Mouse (Mus musculus) thymus, adult 2 months (tissue): Measurements from ENCODE around the gene Creb3l1. TPM values are rescaled to one million over a fixed set of nuclear protein-coding genes. Genes with fewer than 3 reads are reported as not detected.

Experiments
- DNase-seq: peaks from one replicate; pipeline ENCODE4 v3.0.0; 2021
- H3K27ac ChIP-seq: fragments of 200-500 bp; 2 replicates; pipeline ENCODE4 v1.5.1; 2012; ENCODE audit warnings: low read length, control low read depth; ENCODE audit not compliant: control insufficient read depth, insufficient read depth
- H3K27me3 ChIP-seq: fragments of 200-500 bp; 2 replicates; pipeline ENCODE4 v1.6.1; 2012; ENCODE audit warnings: mild to moderate bottlenecking, low read length, moderate library complexity, mixed read lengths; ENCODE audit not compliant: control insufficient read depth, insufficient read depth
- H3K36me3 ChIP-seq: fragments of 200-500 bp; 2 replicates; pipeline ENCODE4 v1.6.1; 2012; ENCODE audit warnings: mild to moderate bottlenecking, low read length, moderate library complexity; ENCODE audit not compliant: control insufficient read depth, insufficient read depth
- H3K4me1 ChIP-seq: fragments of 200-500 bp; replicated peaks from 2 replicates; pipeline ENCODE4 v1.6.1; 2012; ENCODE audit warnings: low read length; ENCODE audit not compliant: control insufficient read depth, insufficient read depth
- H3K4me3 ChIP-seq: fragments of 200-500 bp; 2 replicates; pipeline ENCODE4 v1.5.1; 2012; ENCODE audit warnings: mild to moderate bottlenecking, low read length, control low read depth, moderate library complexity; ENCODE audit not compliant: control insufficient read depth, insufficient read depth
- CTCF ChIP-seq: fragments of 200-500 bp; IDR thresholded peaks from 2 replicates; pipeline ENCODE4 v1.5.1; 2012; ENCODE audit warnings: mild to moderate bottlenecking, control low read depth, low read length, moderate library complexity, borderline replicate concordance; ENCODE audit not compliant: control insufficient read depth, poor library complexity, insufficient read depth; ENCODE audit errors: extremely low read depth
- POLR2A ChIP-seq: fragments of 200-500 bp; IDR thresholded peaks from 2 replicates; pipeline ENCODE4 v1.6.1; 2012; ENCODE audit warnings: mild to moderate bottlenecking, low read length, control low read depth, moderate library complexity; ENCODE audit not compliant: control insufficient read depth, poor library complexity, insufficient read depth; ENCODE audit errors: extremely low read depth
- WGBS: fragments of 180-500 bp; shearing (Covaris S2); methylation state at CpG from one replicate; pipeline ENCODE4 v1.1.7; 2018; 5-methylcytosine and 5-hydroxymethylcytosine counted together
- polyA plus RNA-seq: library from polyadenylated mRNA; depleted of rRNA; stranded (reverse); fragments of >200 nt; gene quantifications from 2 replicates; pipeline ENCODE4 v1.2.3, GENCODE M21; 2012

The Creb3l1 gene
- polyA plus RNA-seq, 1 experiment, result 1.8 TPM

- Histone ChIP-seq H3K36me3 (no peaks in the 10 kb centered on the region), H3K4me1 (peaks cover 10% of the 10 kb centered on the region), H3K27me3 (peaks cover 13% of the 10 kb centered on the region; the same call in 1 of the 2 replicates), H3K27ac (no peak overlapping the region), H3K4me3 (no peak overlapping the region)
- no peak for DNase-seq
- 91% methylated on average over 5 of the region's 5 CpGs for WGBS
- TF ChIP-seq POLR2A (no peak), CTCF (no peak)
Measured at GRCm38 (mm10) chr2:92063106-92063505, 38.8 kb upstream of the Creb3l1 start.

GRCm38 (mm10) chr2:92061337-92061736 lies 37.0 kb upstream of the Creb3l1 start:
- peaks cover 10% of the 10 kb centered on the region for H3K4me1 ChIP-seq
- no peak for DNase-seq
- no peaks in the 10 kb centered on the region for H3K36me3 ChIP-seq
- H3K27ac ChIP-seq, result no peak overlapping the region
- H3K27me3 ChIP-seq, result peaks cover 13% of the 10 kb centered on the region; the same call in 1 of the 2 replicates
- H3K4me3 ChIP-seq, result no peak overlapping the region
- TF ChIP-seq CTCF (no peak), POLR2A (no peak)
- WGBS, result 88% methylated on average over 5 of the region's 5 CpGs

- Histone ChIP-seq H3K27ac (no peak overlapping the region), H3K36me3 (no peaks in the 10 kb centered on the region), H3K4me3 (no peak overlapping the region), H3K4me1 (peaks cover 19% of the 10 kb centered on the region), H3K27me3 (peaks cover 13% of the 10 kb centered on the region; the same call in 1 of the 2 replicates)
- DNase-seq, result no peak
- no peak for TF ChIP-seq CTCF
- no peak for TF ChIP-seq POLR2A
- 51% methylated on average over 6 of the region's 6 CpGs for WGBS
Measured at GRCm38 (mm10) chr2:92060291-92060690, 36.0 kb upstream of the Creb3l1 start.

- peaks cover 19% of the 10 kb centered on the region for H3K4me1 ChIP-seq
- under 1% methylated on average over 63 of the region's 63 CpGs for WGBS
- peaks cover 13% of the 10 kb centered on the region; the same call in 1 of the 2 replicates for H3K27me3 ChIP-seq
- H3K36me3 ChIP-seq, result no peaks in the 10 kb centered on the region
- H3K4me3 ChIP-seq, result peak overlapping the region; percentile 39
- TF ChIP-seq CTCF (no peak), POLR2A (no peak)
- DNase-seq, result peak; percentile 25
- H3K27ac ChIP-seq, result no peak overlapping the region
Measured at GRCm38 (mm10) chr2:92059481-92060220, 35.3 kb upstream of the Creb3l1 start.

GRCm38 (mm10) chr2:92058936-92059335 lies 34.6 kb upstream of the Creb3l1 start:
- no peak overlapping the region for H3K27ac ChIP-seq
- H3K36me3 ChIP-seq, result no peaks in the 10 kb centered on the region
- peak overlapping the region; percentile 28 for H3K4me3 ChIP-seq
- WGBS, result 3% methylated on average over 11 of the region's 11 CpGs
- no peak for DNase-seq
- H3K4me1 ChIP-seq, result peaks cover 19% of the 10 kb centered on the region
- H3K27me3 ChIP-seq, result peaks cover 13% of the 10 kb centered on the region; the same call in 1 of the 2 replicates
- no peak for TF ChIP-seq CTCF
- TF ChIP-seq POLR2A, result no peak

- peak; percentile 82 for DNase-seq
Measured at GRCm38 (mm10) chr2:92058469-92058868, 34.2 kb upstream of the Creb3l1 start.

More at GRCm38 (mm10) chr2:92058469-92058868, 34.2 kb upstream of the Creb3l1 start:
- peak; percentile 95 for TF ChIP-seq CTCF
- TF ChIP-seq POLR2A, result no peak
- Histone ChIP-seq H3K4me3 (peak overlapping the region; percentile 28), H3K27me3 (peaks cover 13% of the 10 kb centered on the region; the same call in 1 of the 2 replicates), H3K27ac (no peak overlapping the region), H3K4me1 (peaks cover 19% of the 10 kb centered on the region), H3K36me3 (no peaks in the 10 kb centered on the region)
- under 1% methylated on average over 29 of the region's 29 CpGs for WGBS
